Mouse (Mus musculus) midbrain, postnatal 0 days (tissue): Measurements from ENCODE around the gene B9d2. TPM values are rescaled to one million over a fixed set of nuclear protein-coding genes. Genes with fewer than 3 reads are reported as not detected.

Experiments
- ATAC-seq: fragments of 200-750 bp; cut with Nextera tagmentation; 2 replicates; pipeline ENCODE4 v1.8.0; 2017; ENCODE audit warnings: moderate number of reproducible peaks, mild to moderate bottlenecking, moderate TSS enrichment, moderate library complexity; ENCODE audit not compliant: low FRiP score
- DNase-seq: peaks from one replicate; pipeline ENCODE4 v3.0.0-alpha.2; 2015; ENCODE audit warnings: low spot score
- H3K27ac ChIP-seq: fragments of 300-500 bp; sonication (generic); 2 replicates; pipeline ENCODE4 v1.5.1; 2014; ENCODE audit warnings: low read depth, mild to moderate bottlenecking, low read length, mixed read lengths
- H3K27me3 ChIP-seq: fragments of 300-500 bp; sonication (generic); 2 replicates; pipeline ENCODE4 v1.6.1; 2014; ENCODE audit warnings: low read length, control low read depth, mixed read lengths; ENCODE audit not compliant: insufficient read depth
- H3K36me3 ChIP-seq: fragments of 300-500 bp; sonication (generic); 2 replicates; pipeline ENCODE4 v1.6.1; 2014; ENCODE audit warnings: low read length, control low read depth, mixed read lengths; ENCODE audit not compliant: insufficient read depth
- H3K4me1 ChIP-seq: fragments of 300-500 bp; sonication (generic); 2 replicates; pipeline ENCODE4 v1.6.1; 2014; ENCODE audit warnings: mild to moderate bottlenecking, control low read depth, antibody characterized with exemption, low read length, mixed read lengths; ENCODE audit not compliant: insufficient read depth
- H3K4me2 ChIP-seq: fragments of 300-500 bp; sonication (generic); 2 replicates; pipeline ENCODE4 v1.6.1; 2014; ENCODE audit warnings: low read depth, mild to moderate bottlenecking, low read length, mixed read lengths; ENCODE audit not compliant: poor library complexity, severe bottlenecking
- H3K4me3 ChIP-seq: fragments of 300-500 bp; sonication (generic); 2 replicates; pipeline ENCODE4 v1.5.1; 2014; ENCODE audit warnings: low read depth, mild to moderate bottlenecking, low read length, moderate library complexity
- H3K9ac ChIP-seq: fragments of 300-500 bp; sonication (generic); replicated peaks from 2 replicates; pipeline ENCODE4 v1.6.1; 2014; ENCODE audit warnings: mild to moderate bottlenecking, low read length, moderate library complexity, mixed read lengths; ENCODE audit not compliant: poor library complexity, severe bottlenecking
- H3K9me3 ChIP-seq: fragments of 300-500 bp; sonication (generic); 2 replicates; pipeline ENCODE4 v1.6.1; 2016; ENCODE audit warnings: low read length, control low read depth
- CTCF ChIP-seq: IDR thresholded peaks from 2 replicates; pipeline ENCODE4 v1.5.1; 2016; ENCODE audit warnings: antibody characterized with exemption, mild to moderate bottlenecking
- WGBS: fragments of 180-500 bp; shearing (Covaris S2); extraction: QIAGEN DNeasy Blood & Tissue Kit; methylation state at CpG from one replicate; pipeline ENCODE4 v1.1.7; 2014; 5-methylcytosine and 5-hydroxymethylcytosine counted together
- polyA plus RNA-seq: library from polyadenylated mRNA; unstranded; fragments of >200 nt; fragmentation: Nextera tagmentation; extraction: Ambion mirVana; gene quantifications from 2 replicates; pipeline ENCODE4 v1.2.1, GENCODE M21; 2015
- total RNA-seq: library from RNA; depleted of rRNA; stranded (reverse); fragments of >200 nt; gene quantifications from 2 replicates; pipeline ENCODE4 v1.2.3, GENCODE M21; 2014

B9d2 gene
- total and polyA plus RNA-seq, 2 experiments from 2014 or later, result 32.1 to 58.2 TPM

DNA sequence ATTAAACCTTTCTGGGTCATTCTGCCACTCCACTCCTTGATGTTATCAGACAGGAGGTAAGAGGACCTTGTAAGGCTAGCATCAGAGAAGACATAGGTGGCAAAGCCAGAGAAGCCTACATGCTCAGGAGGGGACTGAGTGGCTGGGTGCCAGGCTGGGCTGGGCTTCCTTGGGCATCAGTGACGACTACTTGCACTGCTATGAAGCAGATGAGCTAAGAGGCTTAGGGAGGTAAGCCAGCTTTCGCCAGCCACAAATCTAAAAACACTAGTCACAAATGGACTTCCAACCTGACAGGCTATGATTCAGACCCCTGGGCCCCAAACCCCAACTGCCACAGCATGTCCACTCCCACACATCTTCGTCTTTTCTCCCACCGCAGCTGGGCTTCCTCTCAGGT is 35.9 kb upstream of the B9d2 start:
- H3K36me3 ChIP-seq, result peaks cover 19% of the 10 kb centered on the region
- no peaks in the 10 kb centered on the region for H3K4me1 ChIP-seq
- no peak overlapping the region for H3K4me2 ChIP-seq
- H3K9ac ChIP-seq, result no peak overlapping the region
- ATAC-seq, result no peak
- no peak overlapping the region for H3K27ac ChIP-seq
- no peak for TF ChIP-seq CTCF
- H3K9me3 ChIP-seq, result no peaks in the 10 kb centered on the region
- H3K4me3 ChIP-seq, result no peak overlapping the region
- 68% methylated on average over 4 of the region's 4 CpGs for WGBS
- no peak for DNase-seq
- no peaks in the 10 kb centered on the region for H3K27me3 ChIP-seq

DNA sequence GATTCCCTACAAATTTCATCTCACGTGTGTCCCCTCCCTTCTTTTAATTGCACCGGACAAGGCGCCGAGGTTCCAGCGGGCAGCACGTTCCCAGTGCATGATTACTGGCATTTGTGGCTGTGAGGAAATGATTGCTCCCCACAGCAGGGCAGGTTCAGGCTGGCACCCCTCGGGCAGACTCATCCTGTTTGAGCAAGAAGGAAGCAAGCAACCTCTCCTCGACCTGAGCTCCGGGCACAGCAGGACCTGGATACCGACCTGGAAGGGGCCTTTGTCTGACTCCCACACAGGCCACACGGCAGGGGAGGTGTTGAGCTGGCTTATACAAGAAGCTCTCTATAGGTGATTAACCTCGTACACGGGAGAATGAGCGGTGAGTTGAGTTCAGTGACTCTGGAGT is 35.5 kb upstream of the B9d2 start:
- Histone ChIP-seq H3K9me3 (no peaks in the 10 kb centered on the region), H3K27ac (no peak overlapping the region), H3K4me3 (no peak overlapping the region), H3K36me3 (peaks cover 16% of the 10 kb centered on the region; the same call in 1 of the 2 replicates), H3K9ac (no peak overlapping the region), H3K27me3 (no peaks in the 10 kb centered on the region), H3K4me1 (no peaks in the 10 kb centered on the region), H3K4me2 (no peak overlapping the region)
- 42% methylated on average over 14 of the region's 14 CpGs for WGBS
- no peak for TF ChIP-seq CTCF
- DNase-seq, result no peak
- no peak for ATAC-seq

DNA sequence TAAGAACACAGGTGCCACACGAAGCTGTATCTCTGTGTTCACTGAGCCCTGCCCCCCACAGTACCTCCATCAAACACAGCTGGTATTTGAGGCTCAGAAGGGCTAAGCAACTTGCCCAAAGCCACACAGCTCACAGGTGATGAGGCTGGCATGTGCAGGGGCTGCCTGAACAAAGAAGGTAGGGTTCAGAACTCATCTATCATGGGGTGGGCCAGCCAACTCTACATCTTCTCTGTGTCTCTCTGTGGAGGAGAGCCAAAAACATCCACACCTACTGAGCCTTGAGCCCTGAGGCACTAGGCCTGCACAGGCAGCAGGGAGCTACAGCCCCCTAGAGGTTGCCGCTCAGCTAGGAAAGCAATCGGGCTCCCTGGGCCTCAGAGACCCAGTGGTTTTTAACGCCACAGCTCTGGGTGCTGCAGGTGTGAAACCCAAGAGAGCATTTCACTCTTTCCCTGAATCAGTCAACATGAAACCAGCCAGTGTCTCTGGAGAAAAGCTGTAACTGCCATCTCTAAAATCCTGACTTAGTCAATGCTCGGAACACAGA is 32.9 kb upstream of the B9d2 start:
- Histone ChIP-seq H3K27ac (no peak overlapping the region), H3K36me3 (0 out of 2 replicates have a peak, but pooled peaks cover 5% of the 10 kb centered on the region), H3K4me3 (no peak overlapping the region), H3K4me1 (no peaks in the 10 kb centered on the region), H3K4me2 (no peak overlapping the region), H3K9ac (no peak overlapping the region), H3K9me3 (no peaks in the 10 kb centered on the region), H3K27me3 (no peaks in the 10 kb centered on the region)
- no peak for TF ChIP-seq CTCF
- ATAC-seq, result no peak
- DNase-seq, result no peak
- WGBS, result 61% methylated on average over 5 of the region's 5 CpGs

DNA sequence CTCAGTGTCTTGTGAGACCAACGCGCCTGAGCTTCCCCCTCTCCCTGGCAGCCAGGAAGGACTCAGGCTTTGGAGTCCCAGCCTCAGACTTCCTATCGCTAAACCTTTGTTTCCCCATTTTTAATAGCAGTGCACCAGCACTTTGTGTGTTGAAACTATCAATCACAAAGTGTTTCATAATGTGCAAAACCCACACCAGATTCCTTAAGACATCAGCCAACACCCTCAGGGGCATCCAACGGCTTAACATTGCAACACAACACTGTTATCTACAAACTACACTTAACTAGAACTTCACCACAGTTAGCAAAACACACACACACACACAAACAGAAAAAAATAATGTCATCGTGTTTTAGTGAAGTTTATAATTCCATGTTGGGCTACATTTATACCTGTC is 30.7 kb upstream of the B9d2 start:
- no peaks in the 10 kb centered on the region for H3K9me3 ChIP-seq
- no peak overlapping the region for H3K9ac ChIP-seq
- no peak overlapping the region for H3K27ac ChIP-seq
- WGBS, result 86% methylated on average over 5 of the region's 5 CpGs
- TF ChIP-seq CTCF, result no peak
- H3K36me3 ChIP-seq, result 0 out of 2 replicates have a peak, but pooled peaks cover 3% of the 10 kb centered on the region
- DNase-seq (no peak), ATAC-seq (no peak)
- H3K4me3 ChIP-seq, result no peak overlapping the region
- H3K4me2 ChIP-seq, result no peak overlapping the region
- no peaks in the 10 kb centered on the region for H3K27me3 ChIP-seq
- no peaks in the 10 kb centered on the region for H3K4me1 ChIP-seq

DNA sequence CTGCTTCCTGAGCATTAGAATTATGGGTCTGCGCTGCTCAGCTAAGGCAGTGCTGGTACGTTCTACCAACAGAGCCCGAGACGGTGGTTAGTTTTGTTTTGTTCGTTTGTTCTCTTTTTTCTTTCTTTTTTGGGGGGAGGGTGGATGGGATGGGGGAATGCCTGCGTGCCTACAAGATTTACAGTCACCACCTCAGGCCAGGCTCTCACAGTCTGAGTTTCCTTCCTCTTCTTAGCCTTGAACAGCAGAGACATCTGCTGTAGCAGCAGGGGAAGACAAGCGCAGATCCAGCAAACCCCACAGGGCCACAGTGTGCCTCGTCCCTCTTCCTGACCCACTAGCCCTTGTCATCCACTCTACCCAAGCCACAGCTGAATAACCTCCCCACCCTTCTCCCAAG is 29.3 kb upstream of the B9d2 start:
- no peaks in the 10 kb centered on the region for H3K4me1 ChIP-seq
- no peak overlapping the region for H3K4me3 ChIP-seq
- no peak overlapping the region for H3K27ac ChIP-seq
- no peak overlapping the region for H3K4me2 ChIP-seq
- no peaks in the 10 kb centered on the region for H3K36me3 ChIP-seq
- DNase-seq (no peak), ATAC-seq (no peak)
- no peaks in the 10 kb centered on the region for H3K9me3 ChIP-seq
- H3K27me3 ChIP-seq, result no peaks in the 10 kb centered on the region
- TF ChIP-seq CTCF, result no peak
- H3K9ac ChIP-seq, result no peak overlapping the region
- WGBS, result 89% methylated on average over 8 of the region's 8 CpGs

DNA sequence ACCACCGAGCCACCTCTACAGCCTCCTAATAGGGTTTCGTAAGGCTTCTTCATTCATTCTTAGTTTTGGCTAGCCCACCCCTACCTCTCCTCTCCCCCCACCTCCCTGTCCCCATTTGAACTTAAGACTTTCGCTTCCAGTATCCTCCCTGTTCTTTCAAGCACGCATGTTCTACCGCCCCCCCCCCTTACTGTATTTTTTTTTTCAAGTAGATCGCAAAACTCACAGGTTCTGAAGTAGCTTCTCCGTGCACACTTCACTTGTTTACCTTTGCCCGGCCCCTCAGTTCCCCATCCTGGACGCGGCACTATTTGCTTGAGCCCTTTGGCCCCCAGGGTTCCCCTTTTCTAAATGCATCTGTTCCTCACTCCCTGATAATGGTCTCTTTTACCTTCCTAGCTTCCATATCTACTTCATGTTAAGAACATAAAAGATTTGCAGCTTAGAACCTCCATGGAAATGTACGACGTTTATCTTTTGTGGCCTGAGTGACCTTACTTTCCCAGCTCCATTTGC is 28.3 kb upstream of the B9d2 start:
- Histone ChIP-seq H3K4me3 (no peak overlapping the region), H3K9me3 (no peaks in the 10 kb centered on the region), H3K27me3 (no peaks in the 10 kb centered on the region), H3K4me1 (peaks cover 3% of the 10 kb centered on the region; the same call in 1 of the 2 replicates), H3K4me2 (no peak overlapping the region), H3K27ac (no peak overlapping the region), H3K9ac (no peak overlapping the region), H3K36me3 (no peaks in the 10 kb centered on the region)
- no peak for ATAC-seq
- no peak for DNase-seq
- 92% methylated on average over 12 of the region's 12 CpGs for WGBS
- no peak for TF ChIP-seq CTCF
